Mouse (Mus musculus): ENCODE measurements around the gene Aqp2. TPM values are rescaled to one million over a fixed set of nuclear protein-coding genes. Genes with fewer than 3 reads are reported as not detected.

The Aqp2 gene
- polyA plus RNA-seq, 1 experiment from 2014 or later = not detected

DNA sequence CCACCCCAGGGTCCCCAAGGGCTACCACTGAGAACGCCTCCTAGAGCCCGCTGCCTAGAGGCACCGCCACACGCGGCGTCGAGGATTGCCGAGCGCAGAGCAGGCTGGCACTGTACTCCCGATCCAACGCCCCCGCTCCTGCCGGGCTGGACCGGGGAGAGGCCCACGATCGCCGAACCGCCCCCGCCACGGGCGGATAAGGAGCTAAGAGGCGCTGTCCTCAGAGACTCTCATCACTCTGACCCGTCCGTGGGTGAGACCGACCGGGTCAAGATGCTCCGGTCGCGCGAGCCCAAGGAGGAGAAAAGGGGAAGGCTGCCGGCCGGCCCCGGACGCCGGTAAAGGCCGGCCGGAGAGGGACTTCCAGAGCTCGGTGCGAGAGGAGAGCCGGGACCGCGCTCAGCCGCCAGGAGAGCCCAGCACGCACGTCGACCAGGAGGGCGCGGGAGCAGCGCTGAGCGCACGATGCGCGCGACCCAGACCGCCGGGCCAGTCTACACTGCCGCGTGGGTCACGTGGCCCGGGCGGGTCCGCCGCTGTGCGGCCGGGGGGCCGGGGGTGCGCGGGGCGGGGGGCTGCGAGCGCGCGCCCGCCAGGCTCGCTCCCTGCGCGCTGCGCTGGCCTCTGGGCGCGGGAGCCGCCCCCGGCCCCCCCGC, 11.7 kb downstream of the Aqp2 start, which contains the start of gene Aqp5:
Gene Aqp5 (plus strand): TSS at position 354 of the 656 bp plus-strand sequence.
- ATAC-seq (no peak), DNase-seq (ENCODE audit: low read depth, low spot score) (no peak)
- POLR2A ChIA-PET = no interaction called here
- no peaks in the 10 kb centered on the region for H3K27me3 ChIP-seq
- no peak for TF ChIP-seq CTCF (IDR thresholded peaks at IDR 0.05)
- in situ Hi-C loops (cut with MboI; ENCODE audit: low pct_unique_long_range_greater_than_20kb) = loop anchor here (5.0 to 10.0 kb wide), 2 partner anchors 93 to 314 kb away; no protein-coding TSS in a partner anchor
- CTCF ChIA-PET = no interaction called here

DNA sequence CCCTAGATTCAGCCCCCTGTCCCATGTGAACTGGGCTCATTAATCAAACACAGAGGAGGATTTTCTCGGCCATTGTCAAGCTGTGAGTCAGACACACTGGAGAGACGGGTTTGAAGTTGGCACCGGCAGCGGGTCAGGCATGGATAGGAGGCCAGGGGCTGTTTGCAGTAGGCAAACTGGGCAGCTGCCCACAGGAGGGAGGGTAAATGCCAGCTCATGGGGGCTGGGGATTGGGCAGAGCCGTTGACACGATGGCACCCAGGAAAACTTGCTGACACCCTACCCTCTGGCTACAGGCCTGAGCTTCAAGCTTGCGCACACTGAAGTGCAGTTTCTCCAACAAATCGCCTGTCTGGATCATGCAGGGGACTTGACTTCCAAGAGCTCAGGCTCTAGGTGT, 13.3 kb downstream of the Aqp2 start:
- CTCF ChIA-PET = interaction anchor here (1.3 to 5.8 kb wide), 2 partner anchors 76 to 94 kb away, joined by 10 to 50 read pairs; no protein-coding TSS in a partner anchor
- no peak for TF ChIP-seq CTCF (IDR thresholded peaks at IDR 0.05)
- POLR2A ChIA-PET = no interaction called here
- ATAC-seq (peak; percentile 44), DNase-seq (ENCODE audit: low read depth, low spot score) (peak; percentile 64)
- in situ Hi-C loops (cut with MboI; ENCODE audit: low pct_unique_long_range_greater_than_20kb) = loop anchor here (5.0 to 10.0 kb wide), 2 partner anchors 95 to 313 kb away; no protein-coding TSS in a partner anchor
- no peaks in the 10 kb centered on the region for H3K27me3 ChIP-seq

DNA sequence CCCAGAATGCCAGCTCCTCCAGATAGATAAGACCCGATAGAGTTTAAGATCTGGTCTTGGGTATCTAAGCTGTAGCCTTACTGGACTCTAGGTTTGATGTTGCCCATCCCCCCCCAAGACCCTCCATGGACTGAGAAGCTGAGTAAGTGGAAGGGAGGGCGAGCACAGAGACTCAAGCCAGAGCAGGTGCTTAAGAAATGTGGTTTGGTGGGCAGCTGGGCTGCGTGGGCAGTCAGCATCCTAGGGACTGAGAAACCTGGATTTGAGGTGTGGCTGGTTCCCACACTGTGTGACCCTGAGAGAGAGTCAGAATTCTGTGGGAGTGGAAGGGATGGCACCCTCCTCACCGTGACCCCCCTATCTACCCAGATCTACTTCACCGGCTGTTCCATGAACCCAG, 14.0 kb downstream of the Aqp2 start:
- no peak for TF ChIP-seq CTCF (IDR thresholded peaks at IDR 0.05)
- ChIA-PET POLR2A (interaction anchor here (1.0 kb wide), 1 partner anchor 90 kb away, joined by 3 read pairs; no protein-coding TSS in a partner anchor), CTCF (interaction anchor here (1.3 to 5.8 kb wide), 2 partner anchors 76 to 94 kb away, joined by 10 to 50 read pairs; no protein-coding TSS in a partner anchor)
- ATAC-seq (no peak), DNase-seq (ENCODE audit: low read depth, low spot score) (no peak)
- in situ Hi-C loops (cut with MboI; ENCODE audit: low pct_unique_long_range_greater_than_20kb) = loop anchor here (5.0 to 10.0 kb wide), 2 partner anchors 96 to 312 kb away; no protein-coding TSS in a partner anchor
- no peaks in the 10 kb centered on the region for H3K27me3 ChIP-seq

DNA sequence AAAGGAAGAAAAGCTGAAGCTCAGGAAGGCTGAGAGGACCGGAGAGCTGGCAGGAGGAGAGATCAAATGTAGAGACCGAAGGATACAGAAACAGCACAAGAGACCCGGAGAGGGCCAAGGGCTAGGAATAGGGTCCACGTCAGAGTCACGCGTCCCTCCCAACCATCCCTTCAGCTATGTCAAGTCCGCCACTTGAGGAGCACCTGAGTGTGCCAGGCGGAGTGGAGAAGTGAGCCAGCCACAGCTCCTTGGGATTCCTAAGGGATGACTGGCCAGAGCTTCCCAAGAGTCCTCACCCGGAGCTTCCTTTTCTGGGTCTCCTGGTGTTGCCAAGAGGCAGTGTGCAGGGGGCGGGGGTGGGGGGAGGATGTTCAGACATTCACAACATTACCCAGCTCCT, 16.1 kb downstream of the Aqp2 start:
- POLR2A ChIA-PET = interaction anchor here (0.6 to 1.4 kb wide), 6 partner anchors 49 to 280 kb away, joined by 3 to 5 read pairs (median 3); no protein-coding TSS in a partner anchor
- in situ Hi-C loops (cut with MboI; ENCODE audit: low pct_unique_long_range_greater_than_20kb) = loop anchor here (5.0 to 10.0 kb wide), 4 partner anchors 72 to 310 kb away; no protein-coding TSS in a partner anchor
- CTCF ChIA-PET = interaction anchor here (1.0 to 5.8 kb wide), 7 partner anchors 38 to 96 kb away, joined by 3 to 50 read pairs (median 7); no protein-coding TSS in a partner anchor
- DNase-seq (ENCODE audit: low read depth, low spot score) = no peak
- ATAC-seq = no peak
- no peak for TF ChIP-seq CTCF (IDR thresholded peaks at IDR 0.05)
- H3K27me3 ChIP-seq = no peaks in the 10 kb centered on the region

DNA sequence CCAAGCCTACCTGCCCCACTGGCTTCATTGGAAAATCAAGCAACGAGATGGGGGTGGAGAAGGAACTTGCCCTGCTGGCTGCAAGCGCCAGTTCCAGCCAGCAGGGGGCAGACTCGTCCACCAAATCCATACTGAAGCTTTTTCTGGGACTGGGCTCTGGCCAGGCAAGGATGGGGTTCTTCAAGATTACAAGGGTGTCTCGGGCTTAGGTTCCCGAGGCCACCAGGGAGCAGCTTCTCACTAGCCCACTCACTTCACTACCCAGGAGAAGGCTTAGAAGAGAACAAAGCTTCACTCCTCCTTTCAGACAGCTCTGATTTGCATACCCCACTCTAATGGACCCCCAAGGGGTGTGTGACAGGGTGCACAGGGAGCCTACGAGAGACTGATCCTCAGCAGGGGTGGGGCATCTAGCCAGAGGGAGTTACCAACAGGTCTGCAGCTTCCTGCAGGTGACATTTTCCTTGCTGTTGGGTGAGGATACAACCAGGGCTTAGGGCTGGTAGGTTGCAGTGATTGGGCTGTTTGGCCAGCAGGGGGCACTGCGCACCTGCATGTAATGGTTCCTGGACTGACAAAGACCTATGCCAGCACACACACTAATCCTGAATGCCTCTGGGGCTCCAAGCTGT, 17.3 kb downstream of the Aqp2 start:
- DNase-seq (ENCODE audit: low read depth, low spot score) (peak; percentile 57), ATAC-seq (peak; percentile 49)
- in situ Hi-C loops (cut with MboI; ENCODE audit: low pct_unique_long_range_greater_than_20kb) = loop anchor here (5.0 to 10.0 kb wide), 3 partner anchors 71 to 309 kb away; no protein-coding TSS in a partner anchor
- H3K27me3 ChIP-seq = no peaks in the 10 kb centered on the region
- TF ChIP-seq CTCF (IDR thresholded peaks at IDR 0.05) = no peak
- ChIA-PET POLR2A (interaction anchor here (0.6 to 1.7 kb wide), 3 partner anchors 11 to 176 kb away, joined by 4 read pairs; no protein-coding TSS in a partner anchor), CTCF (interaction anchor here (0.7 to 5.8 kb wide), 26 partner anchors 8 to 182 kb away, joined by 3 to 66 read pairs (median 6); partner anchors contain the start of genes Asic1 and Racgap1)

DNA sequence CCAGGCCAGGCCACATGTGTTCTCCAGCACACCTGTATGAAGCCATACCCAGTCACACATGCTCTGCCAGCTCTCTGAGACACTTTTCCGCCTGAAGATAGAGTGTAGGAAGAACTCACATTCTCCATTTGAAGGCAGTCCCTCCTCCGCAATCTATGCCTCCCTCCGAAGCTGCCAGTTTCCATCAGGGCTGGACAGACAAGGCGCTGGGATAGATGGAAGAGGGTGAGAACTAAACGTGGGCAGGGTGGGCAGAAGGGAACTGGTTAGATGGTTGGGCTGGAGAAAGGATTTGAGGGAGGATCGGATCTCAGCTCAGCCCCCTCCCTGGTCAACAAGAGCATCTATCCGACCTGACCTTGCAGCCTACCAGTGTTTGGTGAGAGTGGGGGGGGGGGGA, 18.0 kb downstream of the Aqp2 start:
- TF ChIP-seq CTCF (IDR thresholded peaks at IDR 0.05) = no peak
- ChIA-PET POLR2A (interaction anchor here (1.1 to 1.7 kb wide), 2 partner anchors 12 to 175 kb away, joined by 4 read pairs; no protein-coding TSS in a partner anchor), CTCF (interaction anchor here (0.7 to 5.8 kb wide), 18 partner anchors 10 to 182 kb away, joined by 3 to 66 read pairs (median 6); partner anchors contain the start of genes Asic1 and Racgap1)
- in situ Hi-C loops (cut with MboI; ENCODE audit: low pct_unique_long_range_greater_than_20kb) = loop anchor here (5.0 to 10.0 kb wide), 3 partner anchors 70 to 308 kb away; no protein-coding TSS in a partner anchor
- no peak for DNase-seq (ENCODE audit: low read depth, low spot score)
- no peaks in the 10 kb centered on the region for H3K27me3 ChIP-seq
- ATAC-seq = no peak

DNA sequence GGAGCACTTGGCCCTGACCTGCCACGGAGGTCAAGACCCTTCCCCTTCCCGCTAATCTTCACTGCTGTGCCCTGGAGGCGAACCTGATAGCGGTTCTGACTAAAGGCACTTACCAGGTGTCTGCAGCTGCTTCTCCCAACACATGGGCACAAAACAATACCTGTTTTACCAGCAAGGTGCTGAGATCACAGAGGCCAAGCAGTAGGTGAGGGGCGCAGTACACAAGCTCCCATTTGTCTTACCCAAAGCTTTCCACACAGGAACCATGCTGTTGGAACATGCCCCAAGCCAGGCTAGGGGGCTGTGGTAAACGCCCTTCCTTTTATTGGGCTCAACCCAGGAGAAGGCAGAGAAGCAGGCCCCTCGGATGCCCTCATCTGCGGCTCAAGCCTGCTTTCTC, 18.7 kb downstream of the Aqp2 start:
- ATAC-seq (no peak), DNase-seq (ENCODE audit: low read depth, low spot score) (no peak)
- no peaks in the 10 kb centered on the region for H3K27me3 ChIP-seq
- TF ChIP-seq CTCF (IDR thresholded peaks at IDR 0.05) = no peak
- POLR2A ChIA-PET = interaction anchor here (1.1 kb wide), 1 partner anchor 67 kb away, joined by 4 read pairs; no protein-coding TSS in a partner anchor
- in situ Hi-C loops (cut with MboI; ENCODE audit: low pct_unique_long_range_greater_than_20kb) = loop anchor here (5.0 to 10.0 kb wide), 3 partner anchors 70 to 307 kb away; no protein-coding TSS in a partner anchor
- CTCF ChIA-PET = interaction anchor here (0.7 to 5.8 kb wide), 3 partner anchors 70 to 99 kb away, joined by 3 to 66 read pairs (median 50); partner anchors contain the start of gene Asic1

DNA sequence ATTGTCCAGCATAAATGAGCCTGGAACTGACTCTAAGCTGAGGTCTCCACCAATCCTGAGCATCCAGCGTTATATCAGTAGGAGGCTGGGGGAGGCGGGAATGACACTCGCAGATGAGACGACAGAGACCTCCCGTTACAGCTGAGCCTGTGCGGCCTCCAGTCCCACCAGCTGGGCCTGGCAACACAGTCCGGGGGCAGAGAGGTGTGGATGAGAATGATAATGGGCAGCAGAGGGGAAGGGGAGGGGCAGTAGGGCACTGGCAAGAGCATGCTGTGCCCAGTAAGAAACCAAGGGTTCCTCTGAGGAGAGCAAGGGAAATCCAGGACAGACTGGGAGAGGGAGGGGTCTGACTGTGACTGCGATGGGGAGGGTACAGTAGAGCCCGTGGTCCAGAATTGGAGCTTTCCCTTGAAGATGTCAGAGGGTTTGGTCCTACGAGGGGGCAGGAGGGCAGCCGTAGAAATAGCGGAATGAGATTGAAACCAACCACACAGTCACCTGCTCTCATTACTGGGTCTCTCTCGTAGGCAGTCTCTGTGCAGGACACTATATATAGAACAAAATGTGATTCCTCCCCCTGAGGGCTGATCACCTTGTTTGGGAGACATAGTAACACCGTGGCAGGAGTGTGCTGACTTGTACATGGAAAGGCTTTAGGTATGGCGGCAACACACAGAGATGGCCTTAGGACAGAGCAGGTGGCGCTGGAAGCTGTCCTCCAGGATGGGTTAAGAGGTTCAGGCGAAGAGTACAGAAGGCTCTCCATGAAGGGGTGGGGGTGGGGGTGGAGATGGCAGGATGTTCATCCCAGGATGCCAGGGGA, 20.6 kb downstream of the Aqp2 start:
- H3K27me3 ChIP-seq = no peaks in the 10 kb centered on the region
- no peak for TF ChIP-seq CTCF (IDR thresholded peaks at IDR 0.05)
- POLR2A ChIA-PET = interaction anchor here (0.9 kb wide), 1 partner anchor 103 kb away, joined by 3 read pairs; no protein-coding TSS in a partner anchor
- DNase-seq (ENCODE audit: low read depth, low spot score) (no peak), ATAC-seq (no peak)
- in situ Hi-C loops (cut with MboI; ENCODE audit: low pct_unique_long_range_greater_than_20kb) = loop anchor here (5.0 to 10.0 kb wide), 3 partner anchors 68 to 305 kb away; no protein-coding TSS in a partner anchor
- CTCF ChIA-PET = no interaction called here

DNA sequence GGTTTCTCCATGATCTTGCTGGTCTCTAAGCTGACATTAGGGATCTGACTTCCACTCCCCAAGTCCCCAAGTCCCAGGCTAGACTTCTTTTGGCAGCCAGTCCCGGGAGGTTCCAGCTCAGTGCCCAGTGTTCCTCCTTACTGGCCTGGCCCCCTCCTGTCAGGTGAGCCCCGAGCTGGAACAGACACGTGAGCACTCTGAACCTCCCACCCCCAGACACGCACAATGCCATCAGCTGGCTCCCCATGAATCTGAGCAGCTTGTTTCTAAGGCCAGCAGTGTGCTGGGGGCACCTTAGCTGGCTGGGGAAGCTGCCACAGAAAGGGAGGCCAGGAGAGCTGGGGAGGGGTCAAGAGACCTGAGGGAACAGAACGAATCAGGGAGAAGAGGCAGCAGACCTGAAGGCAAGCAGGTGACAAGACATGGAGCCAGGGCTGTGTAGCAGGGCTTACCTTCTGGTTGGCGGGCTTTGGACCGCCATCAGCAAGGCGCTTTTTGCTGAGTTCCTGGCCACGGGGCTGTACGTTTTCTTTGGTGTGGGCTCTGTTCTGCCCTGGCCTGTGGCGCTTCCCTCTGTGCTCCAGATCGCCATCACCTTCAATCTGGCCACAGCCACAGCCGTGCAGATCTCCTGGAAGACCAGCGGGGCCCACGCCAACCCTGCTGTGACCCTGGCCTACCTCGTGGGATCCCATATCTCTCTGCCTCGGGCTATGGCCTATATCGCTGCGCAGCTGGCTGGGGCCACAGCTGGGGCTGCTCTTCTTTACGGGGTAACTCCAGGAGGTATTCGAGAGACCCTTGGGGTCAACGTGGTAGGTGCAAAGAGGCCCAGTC, 22.3 kb downstream of the Aqp2 start, which contains the start of gene Aqp6:
Gene Aqp6 (plus strand): TSS at position 415 of the 837 bp plus-strand sequence.
- POLR2A ChIA-PET = no interaction called here
- no peaks in the 10 kb centered on the region for H3K27me3 ChIP-seq
- DNase-seq (ENCODE audit: low read depth, low spot score) (no peak), ATAC-seq (no peak)
- in situ Hi-C loops (cut with MboI; ENCODE audit: low pct_unique_long_range_greater_than_20kb) = no loop called here
- CTCF ChIA-PET = interaction anchor here (0.8 to 1.3 kb wide), 3 partner anchors 66 to 90 kb away, joined by 3 to 4 read pairs (median 3); no protein-coding TSS in a partner anchor
- TF ChIP-seq CTCF (IDR thresholded peaks at IDR 0.05) = no peak

Measured in Patski (cell line).